Mouse (Mus musculus) stomach, postnatal 0 days (tissue): ENCODE measurements at regions not wholly inside any gene's neighbourhood (a gene's known extent, or its start where the extent isn't known, plus 50 kb on each side); places are given as distances from the start of the nearest gene placed in this dataset.

Experiments
- ATAC-seq: fragments of 200-750 bp; cut with Nextera tagmentation; 2 replicates; pipeline ENCODE4 v1.8.0; 2017; ENCODE audit not compliant: low FRiP score, low TSS enrichment
- DNase-seq: peaks from one replicate; pipeline ENCODE4 v3.0.0-alpha.2; 2016; ENCODE audit warnings: low spot score
- H3K27ac ChIP-seq: fragments of 300-500 bp; sonication (generic); replicated peaks from 2 replicates; pipeline ENCODE4 v1.5.1; 2014; ENCODE audit warnings: mild to moderate bottlenecking, control low read depth
- H3K27me3 ChIP-seq: fragments of 300-500 bp; sonication (generic); 2 replicates; pipeline ENCODE4 v1.6.1; 2014; ENCODE audit warnings: low read length; ENCODE audit not compliant: control insufficient read depth, insufficient read depth
- H3K36me3 ChIP-seq: fragments of 300-500 bp; sonication (generic); 2 replicates; pipeline ENCODE4 v1.6.1; 2014; ENCODE audit warnings: low read length, mixed read lengths; ENCODE audit not compliant: control insufficient read depth, insufficient read depth
- H3K4me1 ChIP-seq: fragments of 300-500 bp; sonication (generic); replicated peaks from 2 replicates; pipeline ENCODE4 v1.6.1; 2014; ENCODE audit warnings: antibody characterized with exemption; ENCODE audit not compliant: control insufficient read depth, insufficient read depth
- H3K4me2 ChIP-seq: fragments of 300-500 bp; sonication (generic); replicated peaks from 2 replicates; pipeline ENCODE4 v1.6.1; 2014; ENCODE audit warnings: low read depth, mild to moderate bottlenecking, control low read depth, moderate library complexity
- H3K4me3 ChIP-seq: fragments of 300-500 bp; sonication (generic); 2 replicates; pipeline ENCODE4 v1.5.1; 2014; ENCODE audit warnings: low read depth, low read length, control low read depth
- H3K9ac ChIP-seq: fragments of 300-500 bp; sonication (generic); 2 replicates; pipeline ENCODE4 v1.6.1; 2014; ENCODE audit warnings: mild to moderate bottlenecking, low read length, control low read depth, mixed read lengths
- H3K9me3 ChIP-seq: fragments of 300-500 bp; sonication (generic); 2 replicates; pipeline ENCODE4 v1.6.1; 2016; ENCODE audit warnings: low read length; ENCODE audit not compliant: control insufficient read depth
- CTCF ChIP-seq: IDR thresholded peaks from 2 replicates; pipeline ENCODE4 v1.5.1; 2016; ENCODE audit warnings: antibody characterized with exemption, low read depth, mild to moderate bottlenecking, moderate library complexity
- EP300 ChIP-seq: optimal IDR thresholded peaks from 2 replicates; pipeline ENCODE3; 2016; ENCODE audit warnings: antibody characterized with exemption
- WGBS: fragments of 180-500 bp; shearing (Covaris S2); extraction: QIAGEN DNeasy Blood & Tissue Kit; methylation state at CpG from one replicate; pipeline ENCODE4 v1.1.7; 2014; 5-methylcytosine and 5-hydroxymethylcytosine counted together

GRCm38 (mm10) chr14:72942571-72942970 lies 106.3 kb downstream of the Cysltr2 start:
- Histone ChIP-seq H3K9me3 (no peaks in the 10 kb centered on the region), H3K4me2 (no peak overlapping the region), H3K4me3 (no peak overlapping the region), H3K9ac (no peak overlapping the region), H3K27me3 (no peaks in the 10 kb centered on the region), H3K36me3 (no peaks in the 10 kb centered on the region), H3K27ac (no peak overlapping the region), H3K4me1 (no peaks in the 10 kb centered on the region)
- TF ChIP-seq EP300 (no peak), CTCF (no peak)
- WGBS: 75% methylated on average over 2 of the region's 2 CpGs
- DNase-seq (no peak), ATAC-seq (no peak)

GRCm38 (mm10) chr14:72939067-72939393 lies 109.9 kb downstream of the Cysltr2 start:
- DNase-seq: no peak
- H3K9me3 ChIP-seq: no peaks in the 10 kb centered on the region
- H3K27me3 ChIP-seq: no peaks in the 10 kb centered on the region

GRCm38 (mm10) chr14:72938382-72939066 lies 110.4 kb downstream of the Cysltr2 start:
- Histone ChIP-seq H3K9ac (no peak overlapping the region), H3K4me3 (no peak overlapping the region), H3K36me3 (no peaks in the 10 kb centered on the region), H3K4me2 (no peak overlapping the region), H3K27me3 (no peaks in the 10 kb centered on the region), H3K4me1 (no peaks in the 10 kb centered on the region), H3K27ac (no peak overlapping the region), H3K9me3 (no peaks in the 10 kb centered on the region)
- TF ChIP-seq EP300 (no peak), CTCF (no peak)
- DNase-seq (no peak), ATAC-seq (no peak)

More at GRCm38 (mm10) chr14:72939067-72939393, 109.9 kb downstream of the Cysltr2 start:
- Histone ChIP-seq H3K4me1 (no peaks in the 10 kb centered on the region), H3K9ac (no peak overlapping the region), H3K4me3 (no peak overlapping the region), H3K27ac (no peak overlapping the region), H3K36me3 (no peaks in the 10 kb centered on the region), H3K4me2 (no peak overlapping the region)
- TF ChIP-seq EP300 (no peak), CTCF (no peak)
- ATAC-seq: no peak

GRCm38 (mm10) chr14:72933598-72933997 lies 115.3 kb downstream of the Cysltr2 start:
- ATAC-seq: no peak
- TF ChIP-seq CTCF (no peak), EP300 (no peak)
- Histone ChIP-seq H3K27ac (no peak overlapping the region), H3K4me1 (no peaks in the 10 kb centered on the region), H3K9me3 (no peaks in the 10 kb centered on the region), H3K27me3 (no peaks in the 10 kb centered on the region), H3K36me3 (no peaks in the 10 kb centered on the region), H3K9ac (no peak overlapping the region), H3K4me3 (no peak overlapping the region), H3K4me2 (no peak overlapping the region)
- no peak for DNase-seq

GRCm38 (mm10) chr14:72932296-72932695 lies 116.6 kb downstream of the Cysltr2 start:
- no peaks in the 10 kb centered on the region for H3K9me3 ChIP-seq
- ATAC-seq (no peak), DNase-seq (no peak)
- H3K27ac ChIP-seq: no peak overlapping the region
- WGBS: 56% methylated on average over 9 of the region's 9 CpGs
- H3K36me3 ChIP-seq: no peaks in the 10 kb centered on the region
- H3K9ac ChIP-seq: no peak overlapping the region
- no peak for TF ChIP-seq EP300
- no peak for TF ChIP-seq CTCF
- no peak overlapping the region for H3K4me3 ChIP-seq
- H3K27me3 ChIP-seq: no peaks in the 10 kb centered on the region
- no peaks in the 10 kb centered on the region for H3K4me1 ChIP-seq
- no peak overlapping the region for H3K4me2 ChIP-seq

GRCm38 (mm10) chr14:72901171-72901926 lies 147.6 kb downstream of the Cysltr2 start:
- no peak for ATAC-seq
- 76% methylated on average over 11 of the region's 11 CpGs for WGBS

More at GRCm38 (mm10) chr14:72901171-72901926, 147.6 kb downstream of the Cysltr2 start:
- H3K36me3 ChIP-seq: no peaks in the 10 kb centered on the region
- no peaks in the 10 kb centered on the region for H3K4me1 ChIP-seq
- TF ChIP-seq EP300: no peak
- TF ChIP-seq CTCF: no peak
- H3K4me2 ChIP-seq: no peak overlapping the region
- no peak for DNase-seq
- no peak overlapping the region for H3K27ac ChIP-seq
- H3K27me3 ChIP-seq: no peaks in the 10 kb centered on the region
- no peaks in the 10 kb centered on the region for H3K9me3 ChIP-seq
- H3K9ac ChIP-seq: no peak overlapping the region
- H3K4me3 ChIP-seq: no peak overlapping the region
